Mouse (Mus musculus) CH12.LX (cell line): ENCODE measurements at regions not wholly inside any gene's neighbourhood (a gene's known extent, or its start where the extent isn't known, plus 50 kb on each side); places are given as distances from the start of the nearest gene placed in this dataset.

Source experiments
- DNase-seq: peaks from one replicate; pipeline ENCODE4 v3.0.0-alpha.2; 2013; ENCODE audit errors: extremely low read depth
- H3K27ac ChIP-seq: 2 replicates; pipeline ENCODE4 v1.5.1; 2012; ENCODE audit warnings: low read depth, mild to moderate bottlenecking, control low read depth, moderate library complexity; ENCODE audit not compliant: insufficient read depth
- H3K27me3 ChIP-seq: replicated peaks from 2 replicates; pipeline ENCODE3; 2012; ENCODE audit warnings: inconsistent platforms
- H3K36me3 ChIP-seq, 2 experiments: replicated peaks in 1 of 2; 2 replicates each; pipeline versions ENCODE3 to v1.6.1; 2012; ENCODE audit warnings: inconsistent platforms in 1 of 2, low read length in 1 of 2, mild to moderate bottlenecking in 1 of 2, mixed read lengths in 1 of 2, moderate library complexity in 1 of 2; ENCODE audit not compliant: control insufficient read depth in 1 of 2, insufficient read depth in 1 of 2
- H3K4me1 ChIP-seq, 2 experiments: 2 replicates each; pipeline ENCODE4 v1.6.1; 2012; ENCODE audit warnings: inconsistent platforms in 1 of 2, moderate library complexity in 1 of 2; ENCODE audit not compliant: insufficient read depth in 2 of 2, control insufficient read depth in 1 of 2
- H3K4me2 ChIP-seq: 2 replicates; pipeline ENCODE4 v1.6.1; 2012; ENCODE audit warnings: low read depth, mild to moderate bottlenecking, control low read depth; ENCODE audit not compliant: poor library complexity, insufficient read depth, severe bottlenecking
- H3K4me3 ChIP-seq, 3 experiments: fragments of 150-350 bp in 1 of 3; sonication (generic) in 1 of 3; replicated peaks in 1 of 3; 2 replicates each; pipeline versions ENCODE3 to v1.5.1; 2011 to 2012; ENCODE audit warnings: low read depth in 2 of 3, low read length in 2 of 3, mild to moderate bottlenecking in 2 of 3, moderate library complexity in 2 of 3, control low read depth in 1 of 3, improper control_type of control experiment in 1 of 3, inconsistent platforms in 1 of 3, mixed read lengths in 1 of 3; ENCODE audit not compliant: poor library complexity in 1 of 3
- H3K79me2 ChIP-seq: replicated peaks from 2 replicates; pipeline ENCODE4 v1.6.1; 2012; ENCODE audit warnings: mild to moderate bottlenecking, moderate library complexity; ENCODE audit not compliant: control insufficient read depth, poor library complexity, insufficient read depth, severe bottlenecking; ENCODE audit errors: extremely low read depth
- H3K9ac ChIP-seq: 2 replicates; pipeline ENCODE4 v1.6.1; 2012; ENCODE audit warnings: low read depth, mild to moderate bottlenecking, control low read depth, moderate library complexity; ENCODE audit not compliant: insufficient read depth
- H3K9me3 ChIP-seq: replicated peaks from 2 replicates; pipeline ENCODE3; 2012; ENCODE audit warnings: low read length, inconsistent platforms, mixed read lengths
- BHLHE40 ChIP-seq: IDR thresholded peaks from 2 replicates; pipeline ENCODE4 v1.6.1; 2011; ENCODE audit warnings: mild to moderate bottlenecking, low read depth, low read length, improper control_type of control experiment
- E2F4 ChIP-seq: IDR thresholded peaks from 2 replicates; pipeline ENCODE4 v1.6.1; 2011; ENCODE audit warnings: low read depth, low read length, improper control_type of control experiment; ENCODE audit not compliant: insufficient replicate concordance
- ETS1 ChIP-seq: conservative IDR thresholded peaks from 2 replicates; pipeline ENCODE4 v1.6.1; 2012; ENCODE audit warnings: low read depth, mild to moderate bottlenecking, inconsistent platforms, low read length, improper control_type of control experiment, moderate library complexity
- GABPA ChIP-seq: IDR thresholded peaks from 2 replicates; pipeline ENCODE4 v1.6.1; 2012; ENCODE audit warnings: low read depth, low read length, improper control_type of control experiment, inconsistent platforms; ENCODE audit not compliant: insufficient replicate concordance
- IRF4 ChIP-seq: IDR thresholded peaks from 2 replicates; pipeline ENCODE4 v1.6.1; 2014; ENCODE audit warnings: low read depth, mild to moderate bottlenecking, inconsistent platforms, low read length, improper control_type of control experiment
- MAFK ChIP-seq: IDR thresholded peaks from 2 replicates; pipeline ENCODE4 v1.6.1; 2011; ENCODE audit warnings: low read length, improper control_type of control experiment; ENCODE audit not compliant: insufficient replicate concordance
- MEF2A ChIP-seq: IDR thresholded peaks from 2 replicates; pipeline ENCODE4 v1.6.1; 2014; ENCODE audit warnings: low read depth, mild to moderate bottlenecking, inconsistent platforms, low read length, improper control_type of control experiment, borderline replicate concordance
- MXI1 ChIP-seq: IDR thresholded peaks from 2 replicates; pipeline ENCODE4 v1.6.1; 2011; ENCODE audit warnings: mild to moderate bottlenecking, low read depth, low read length, improper control_type of control experiment
- MYC ChIP-seq: IDR thresholded peaks from 2 replicates; pipeline ENCODE4 v1.6.1; 2011; ENCODE audit warnings: low read depth, mild to moderate bottlenecking, improper control_type of control experiment, low read length
- RAD21 ChIP-seq: IDR thresholded peaks from 2 replicates; pipeline ENCODE4 v1.6.1; 2011; ENCODE audit warnings: low read depth, mild to moderate bottlenecking, low read length, improper control_type of control experiment, moderate library complexity
- RCOR1 ChIP-seq: conservative IDR thresholded peaks from 2 replicates; pipeline ENCODE4 v1.6.1; 2012; ENCODE audit warnings: low read depth, mild to moderate bottlenecking, inconsistent platforms, low read length, improper control_type of control experiment
- SIN3A ChIP-seq: IDR thresholded peaks from 2 replicates; pipeline ENCODE4 v1.6.1; 2012; ENCODE audit warnings: low read length, improper control_type of control experiment, inconsistent platforms
- TBP ChIP-seq: conservative IDR thresholded peaks from 2 replicates; pipeline ENCODE4 v1.6.1; 2011; ENCODE audit warnings: low read depth, low read length, improper control_type of control experiment
- USF1 ChIP-seq: IDR thresholded peaks from 2 replicates; pipeline ENCODE4 v1.6.1; 2014; ENCODE audit warnings: low read depth, mild to moderate bottlenecking, inconsistent platforms, low read length, improper control_type of control experiment
- USF2 ChIP-seq: conservative IDR thresholded peaks from 2 replicates; pipeline ENCODE4 v1.6.1; 2011; ENCODE audit warnings: low read depth, low read length, improper control_type of control experiment
- ZKSCAN1 ChIP-seq: IDR thresholded peaks from 2 replicates; pipeline ENCODE4 v1.6.1; 2012; ENCODE audit warnings: low read depth, inconsistent platforms, low read length, improper control_type of control experiment, borderline replicate concordance
- ZNF384 ChIP-seq: IDR thresholded peaks from 2 replicates; pipeline ENCODE4 v1.6.1; 2012; ENCODE audit warnings: low read depth, low read length, improper control_type of control experiment, inconsistent platforms
- dilution Hi-C: fragments of 300-500 bp; cut with MboI; formaldehyde crosslinking; loops from 2 replicates; pipeline ENCODE4 v1.14.3; 2020; ENCODE audit warnings: low sequenced_read_pairs; ENCODE audit not compliant: extremely low pct_unique_long_range_greater_than_20kb, extremely low pct_ligation_motif_present
- in situ Hi-C: fragments of 300-500 bp; cut with MboI; formaldehyde crosslinking; loops from 3 replicates; pipeline ENCODE4 v1.14.3; 2019; ENCODE audit warnings: low sequenced_read_pairs, low pct_ligation_motif_present, low pct_unique_long_range_greater_than_20kb, mixed read lengths

DNA sequence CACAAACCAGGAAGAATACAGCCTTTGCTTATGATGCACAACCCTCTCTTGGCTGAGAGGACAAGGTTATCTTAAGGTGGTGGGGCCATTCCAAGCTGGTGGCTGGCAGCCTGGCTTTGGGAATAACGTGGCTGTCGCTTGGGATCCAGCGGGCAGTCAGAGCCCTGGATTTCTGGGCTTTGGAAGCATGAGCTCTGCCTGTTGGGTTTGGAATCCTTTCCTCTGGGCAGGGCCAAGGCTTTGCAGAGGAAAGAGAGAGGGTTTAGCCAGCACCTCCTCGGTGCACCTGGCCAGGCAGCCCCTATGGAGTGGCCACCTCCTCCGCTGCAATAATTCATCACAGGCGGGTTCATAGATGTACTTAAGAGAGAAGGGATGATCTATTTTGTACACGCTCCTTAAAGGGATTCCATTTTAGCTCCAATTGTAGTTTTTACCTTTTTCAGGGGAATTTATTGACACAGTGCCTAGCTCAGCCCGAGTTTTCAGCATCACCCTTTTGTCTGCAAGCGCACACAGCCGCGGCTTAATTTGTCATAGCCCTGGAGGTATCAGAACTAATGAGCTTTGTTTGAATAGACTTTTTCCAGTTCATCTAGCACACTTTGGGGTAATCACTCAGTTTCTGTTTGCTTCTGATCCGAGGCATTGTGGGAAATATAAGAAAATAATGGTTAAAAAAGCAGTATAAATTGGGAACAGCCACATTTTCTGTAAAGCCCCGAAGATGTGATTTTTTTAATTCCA is 135.5 kb upstream of the Zfp507 start:
- no peaks in the 10 kb centered on the region for H3K4me1 ChIP-seq

DNA sequence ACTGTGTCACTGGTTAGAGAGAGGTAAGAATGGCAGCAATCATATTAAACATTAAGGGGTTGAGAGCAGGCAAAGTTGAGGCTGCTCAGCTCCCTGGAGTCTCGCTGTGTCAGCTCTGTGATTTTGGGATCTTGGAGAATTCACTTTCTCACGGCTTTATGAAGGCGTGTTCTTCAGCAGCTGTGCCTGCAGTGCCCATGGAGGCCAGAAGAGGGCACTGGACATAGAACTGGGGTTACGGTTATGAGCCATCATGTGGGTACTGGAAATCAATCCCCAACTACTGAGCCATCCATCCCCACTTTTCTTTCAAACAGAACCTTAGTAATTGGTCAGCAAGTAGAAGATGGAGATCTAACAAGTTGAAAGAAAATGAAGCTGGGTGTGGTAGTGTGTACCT is 123.9 kb upstream of the Zfp507 start:
- no peaks in the 10 kb centered on the region for H3K27me3 ChIP-seq
- dilution Hi-C loops, result no loop called here
- peaks cover 90% of the 10 kb centered on the region for H3K9me3 ChIP-seq
- TF ChIP-seq ZNF384, result no peak
- TF ChIP-seq BHLHE40, result no peak
- no peak for TF ChIP-seq IRF4
- no peak for TF ChIP-seq MYC
- TF ChIP-seq MAFK, result no peak
- TF ChIP-seq ZKSCAN1, result no peak
- TF ChIP-seq E2F4, result no peak
- no peak for TF ChIP-seq MXI1
- no peak for TF ChIP-seq TBP
- no peak for TF ChIP-seq GABPA
- TF ChIP-seq USF1, result no peak
- no peak for TF ChIP-seq RAD21
- TF ChIP-seq MEF2A, result no peak
- no peak for TF ChIP-seq ETS1
- no peak for TF ChIP-seq USF2
- no peak for TF ChIP-seq SIN3A
- no peaks in the 10 kb centered on the region for H3K36me3 ChIP-seq
- no peak overlapping the region for H3K4me2 ChIP-seq
- no peaks in the 10 kb centered on the region for H3K79me2 ChIP-seq
- DNase-seq, result no peak
- no peak overlapping the region for H3K27ac ChIP-seq
- H3K9ac ChIP-seq, result no peak overlapping the region
- in situ Hi-C loops, result no loop called here
- no peak overlapping the region for H3K4me3 ChIP-seq
- H3K4me1 ChIP-seq, result no peaks in the 10 kb centered on the region

More for the DNA sequence above, 135.5 kb upstream of the Zfp507 start:
- no peak for DNase-seq
- Histone ChIP-seq H3K27me3 (no peaks in the 10 kb centered on the region), H3K4me2 (no peak overlapping the region), H3K4me3 (no peak overlapping the region), H3K9me3 (peaks cover 71% of the 10 kb centered on the region), H3K79me2 (no peaks in the 10 kb centered on the region), H3K27ac (no peak overlapping the region), H3K36me3 (no peaks in the 10 kb centered on the region), H3K9ac (no peak overlapping the region)
- in situ Hi-C loops, result no loop called here
- dilution Hi-C loops, result no loop called here
- TF ChIP-seq IRF4, result no peak
- no peak for TF ChIP-seq RCOR1
- no peak for TF ChIP-seq MYC
